Mouse (Mus musculus): ENCODE results near the gene Sox15. TPM values are rescaled to one million over a fixed set of nuclear protein-coding genes. Genes with fewer than 3 reads are reported as not detected.
"Not testable (repeated sequence)": the region's sequence is repeated elsewhere in the genome, so short reads cannot be mapped to it uniquely, and the experiment has no call there.

Gene Sox15
- polyA plus RNA-seq (2012; rRNA removed) = 33.7 and 43.5 TPM in 2 replicates

- DNase-seq (ENCODE audit: low spot score) = peak; percentile 69
Measured at GRCm38 (mm10) chr11:69655264-69656064, at the start of gene Sox15. Gene Sox15, plus strand, starts transcription at chr11:69655314.

GRCm38 (mm10) chr11:69605726-69606490 lies 49.2 kb upstream of the Sox15 start, which contains the start of gene Atp1b2:
Gene Atp1b2, minus strand, starts transcription at chr11:69605942.
- DNase-seq (ENCODE audit: low spot score) = peak; percentile 54

GRCm38 (mm10) chr11:69606491-69606795 lies 48.7 kb upstream of the Sox15 start:
- DNase-seq (ENCODE audit: low spot score) = no peak

GRCm38 (mm10) chr11:69606832-69607231 lies 48.3 kb upstream of the Sox15 start:
- DNase-seq (ENCODE audit: low spot score) = no peak

GRCm38 (mm10) chr11:69608525-69608924 lies 46.6 kb upstream of the Sox15 start:
- no peak for DNase-seq (ENCODE audit: low spot score)

- no peak for DNase-seq (ENCODE audit: low spot score)
Measured at GRCm38 (mm10) chr11:69609416-69609815, 45.7 kb upstream of the Sox15 start.

- no peak for DNase-seq (ENCODE audit: low spot score)
Measured at GRCm38 (mm10) chr11:69610899-69611298, 44.2 kb upstream of the Sox15 start.

- peak; percentile 70 for DNase-seq (ENCODE audit: low spot score)
Measured at GRCm38 (mm10) chr11:69613553-69614256, 41.4 kb upstream of the Sox15 start.

GRCm38 (mm10) chr11:69614257-69614588 lies 40.9 kb upstream of the Sox15 start:
- DNase-seq (ENCODE audit: low spot score) = not testable (repeated sequence)

- no peak for DNase-seq (ENCODE audit: low spot score)
Measured at GRCm38 (mm10) chr11:69616781-69617180, 38.3 kb upstream of the Sox15 start.

- DNase-seq (ENCODE audit: low spot score) = no peak
Measured at GRCm38 (mm10) chr11:69617805-69618204, 37.3 kb upstream of the Sox15 start, which contains the start of gene Shbg. Gene Shbg, minus strand, starts transcription at chr11:69617905.

GRCm38 (mm10) chr11:69620394-69621081 lies 34.6 kb upstream of the Sox15 start:
- no peak for DNase-seq (ENCODE audit: low spot score)

GRCm38 (mm10) chr11:69621571-69622268 lies 33.4 kb upstream of the Sox15 start, which contains the start of gene Sat2:
Gene Sat2, plus strand, starts transcription at chr11:69622024.
- DNase-seq (ENCODE audit: low spot score) = peak; percentile 42

GRCm38 (mm10) chr11:69622406-69622805 lies 32.7 kb upstream of the Sox15 start:
- no peak for DNase-seq (ENCODE audit: low spot score)

GRCm38 (mm10) chr11:69623006-69623405 lies 32.1 kb upstream of the Sox15 start:
- DNase-seq (ENCODE audit: low spot score) = no peak

- DNase-seq (ENCODE audit: low spot score) = not testable (repeated sequence)
Measured at GRCm38 (mm10) chr11:69624339-69624738, 30.8 kb upstream of the Sox15 start.

GRCm38 (mm10) chr11:69628286-69628685 lies 26.8 kb upstream of the Sox15 start:
- DNase-seq (ENCODE audit: low spot score) = peak; percentile 55

- DNase-seq (ENCODE audit: low spot score) = no peak
Measured at GRCm38 (mm10) chr11:69629802-69630201, 25.3 kb upstream of the Sox15 start.

- DNase-seq (ENCODE audit: low spot score) = peak; percentile 100
Measured at GRCm38 (mm10) chr11:69632284-69633089, 22.6 kb upstream of the Sox15 start, which contains the start of gene Fxr2. Gene Fxr2, plus strand, starts transcription at chr11:69632990.
